Mouse (Mus musculus) spleen, adult 2 months (tissue): ENCODE data around the gene Pde6h.

Experiments
- CTCF ChIP-seq: fragments of 200-500 bp; IDR thresholded peaks from 2 replicates; pipeline ENCODE4 v1.5.1; 2011; ENCODE audit warnings: mild to moderate bottlenecking, inconsistent platforms; ENCODE audit not compliant: insufficient read depth, insufficient read length, insufficient replicate concordance; ENCODE audit errors: extremely low read depth
- POLR2A ChIP-seq: fragments of 200-500 bp; IDR thresholded peaks from 2 replicates; pipeline ENCODE4 v1.6.1; 2011; ENCODE audit warnings: low read depth, low read length, inconsistent platforms

DNA sequence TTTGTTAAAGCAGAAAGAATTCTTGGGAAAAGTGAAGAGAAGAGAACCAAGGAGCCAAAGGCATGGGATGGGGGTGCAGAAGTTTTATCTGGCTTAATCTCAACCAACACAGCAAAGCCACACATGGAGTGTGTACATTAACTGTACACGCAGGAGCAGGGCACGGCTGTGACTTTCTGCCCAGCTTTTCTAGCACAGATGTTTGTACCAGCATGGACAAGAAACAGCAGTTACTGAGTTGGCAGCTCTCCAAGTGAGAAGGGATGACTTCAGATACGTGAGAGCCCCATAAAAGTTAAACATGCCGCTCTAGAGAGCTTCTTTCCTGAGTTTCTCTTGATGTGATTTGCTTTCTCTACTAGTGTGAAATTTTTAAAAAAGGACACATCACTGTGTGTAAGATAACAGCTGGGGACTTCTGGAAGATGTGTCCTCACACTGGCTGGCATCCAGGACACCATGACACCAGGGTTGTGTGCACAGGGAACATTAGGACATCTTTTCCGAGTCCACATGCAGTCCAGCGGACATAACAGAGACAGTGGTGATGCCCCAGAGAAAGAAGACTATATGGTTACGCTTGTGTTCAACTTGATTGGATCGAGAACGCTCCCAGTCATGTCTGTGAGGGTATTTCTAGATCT, 13.3 kb upstream of the Pde6h start:
- TF ChIP-seq CTCF (no peak), POLR2A (no peak)
